Mouse (Mus musculus) right cerebral cortex, postnatal 14 days (tissue): Measurements from ENCODE around the gene Syn3.
"Not testable (repeated sequence)": the region's sequence is repeated elsewhere in the genome, so short reads cannot be mapped to it uniquely, and the experiment has no call there.

Experiments
- DNase-seq: peaks from one replicate; pipeline ENCODE4 v3.0.0; 2022

The Syn3 gene

GRCm38 (mm10) chr10:86416806-86417205 lies 81.9 kb downstream of the Syn3 start:
- DNase-seq: no peak

DNA sequence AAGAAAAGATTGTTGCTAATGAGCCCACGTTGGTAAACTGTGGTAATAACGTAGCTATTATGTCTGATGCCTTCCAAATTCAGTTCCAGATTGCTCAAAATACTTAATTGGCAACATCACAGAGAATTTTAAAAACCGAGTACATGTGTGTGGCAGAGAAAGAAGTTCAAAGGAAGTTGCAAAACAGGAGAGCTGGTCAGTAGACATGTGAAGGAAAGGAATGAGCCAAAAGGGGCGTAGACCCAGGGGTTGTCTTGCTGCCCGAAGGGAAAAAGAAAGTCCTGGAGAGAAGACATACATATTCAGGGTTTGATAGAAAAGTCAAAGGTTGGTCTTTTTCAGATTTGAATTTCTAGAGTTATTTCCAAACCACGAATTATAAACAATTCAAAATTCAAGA lies 87.8 kb downstream of the Syn3 start:
- DNase-seq: no peak

DNA sequence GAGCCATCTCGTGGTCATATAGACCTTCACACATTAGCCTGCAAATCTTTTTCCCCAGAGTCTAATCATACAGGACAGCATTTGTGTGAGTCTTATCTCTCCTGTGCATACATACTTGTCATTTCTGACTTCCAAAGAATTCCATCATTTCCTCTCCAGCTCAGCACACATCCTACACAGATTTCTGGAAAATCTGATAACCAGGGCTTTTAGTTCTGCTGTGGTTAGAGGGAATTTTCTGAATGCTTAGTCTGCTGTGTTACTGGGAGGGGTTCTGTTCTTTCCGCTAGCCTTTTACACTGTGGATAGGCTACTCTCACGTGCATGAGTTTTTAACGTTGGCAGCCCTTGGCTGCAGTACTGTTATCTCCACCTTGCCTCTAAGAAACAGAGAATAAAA lies 91.7 kb downstream of the Syn3 start:
- DNase-seq: no peak

DNA sequence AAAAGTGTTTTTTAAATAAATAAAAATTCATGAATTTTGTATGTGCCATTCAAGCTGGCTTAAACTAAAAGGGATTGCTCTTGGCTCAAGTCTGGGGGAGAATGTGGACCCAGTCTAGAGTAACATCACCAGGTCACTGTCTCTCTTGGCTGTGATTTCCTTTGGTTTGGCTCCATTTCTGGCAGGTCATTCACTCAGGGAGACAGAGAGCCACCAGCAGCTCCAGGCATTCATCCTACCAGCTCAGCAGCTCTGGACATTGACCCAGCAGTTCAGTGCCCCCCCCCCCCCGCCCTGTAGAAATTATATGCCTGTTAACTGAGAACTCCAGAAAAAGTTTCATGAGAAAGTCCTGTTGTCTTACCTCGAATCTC lies 100.4 kb downstream of the Syn3 start:
- no peak for DNase-seq

GRCm38 (mm10) chr10:86397577-86398346 lies 100.9 kb downstream of the Syn3 start:
- no peak for DNase-seq

GRCm38 (mm10) chr10:86392399-86392798 lies 106.3 kb downstream of the Syn3 start:
- no peak for DNase-seq

GRCm38 (mm10) chr10:86389913-86390312 lies 108.8 kb downstream of the Syn3 start:
- no peak for DNase-seq

DNA sequence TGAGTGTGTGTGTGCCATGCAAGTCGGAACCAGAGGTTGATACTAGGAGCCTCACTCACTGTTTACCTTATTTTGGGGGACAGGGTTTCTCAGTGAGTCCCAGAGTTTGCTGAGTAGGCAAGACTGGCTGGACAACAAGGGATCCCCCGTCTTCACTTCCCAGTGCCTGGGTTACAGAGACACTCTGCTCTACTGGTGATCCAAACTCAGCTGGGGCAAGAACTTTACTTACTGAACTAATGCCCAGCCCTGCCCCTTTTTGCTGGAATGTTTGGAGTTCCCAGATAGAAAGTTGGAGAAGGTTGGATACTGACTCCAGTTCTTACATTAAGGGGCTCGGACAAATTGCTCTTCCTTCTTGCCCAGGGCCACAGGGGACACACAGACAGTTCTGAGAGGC lies 109.3 kb downstream of the Syn3 start:
- no peak for DNase-seq

- DNase-seq: peak; percentile 45
Observed at GRCm38 (mm10) chr10:86388803-86389202, 109.9 kb downstream of the Syn3 start.

- peak; percentile 49 for DNase-seq
Observed at GRCm38 (mm10) chr10:86387821-86388440, 110.8 kb downstream of the Syn3 start.

DNA sequence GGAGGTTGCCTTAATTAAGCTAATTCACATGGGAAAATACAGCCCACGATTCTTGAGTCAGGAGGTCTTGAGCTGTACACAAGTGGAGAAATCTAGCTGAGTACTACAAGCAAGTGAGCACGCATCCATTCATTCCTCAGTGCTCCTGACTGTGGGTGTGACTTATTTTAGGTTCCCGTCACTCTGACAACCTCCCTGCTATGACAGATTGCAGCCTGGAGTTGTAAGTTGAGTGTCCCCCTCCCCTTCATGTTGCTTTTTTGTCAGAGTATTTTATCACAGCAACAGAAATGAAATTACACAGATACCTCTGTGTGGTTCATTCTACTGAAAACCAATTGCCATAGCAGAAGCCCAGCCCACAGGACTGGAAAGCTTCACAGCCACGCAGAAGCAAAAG lies 112.5 kb downstream of the Syn3 start:
- no peak for DNase-seq

GRCm38 (mm10) chr10:86385656-86386055 lies 113.0 kb downstream of the Syn3 start:
- DNase-seq: no peak

DNA sequence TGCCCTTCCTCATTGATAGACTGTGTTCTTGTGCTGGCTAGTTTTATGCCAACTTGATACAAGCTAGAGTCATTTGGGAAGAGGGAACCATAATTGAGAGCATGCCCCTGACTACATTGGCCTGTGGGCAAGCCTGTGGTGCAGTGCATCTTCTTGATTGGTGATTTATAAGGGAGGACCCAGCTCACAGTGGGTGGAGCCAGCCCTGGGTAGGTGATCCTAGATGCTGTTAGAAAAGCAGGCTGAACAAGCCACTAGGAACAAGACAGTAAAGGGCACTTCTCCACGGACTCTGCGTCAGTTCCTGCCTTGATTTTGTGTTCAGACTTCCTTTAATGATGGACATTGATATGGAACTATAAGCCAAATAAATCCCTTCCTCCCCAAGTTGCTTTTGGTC lies 114.0 kb downstream of the Syn3 start:
- DNase-seq: no peak

GRCm38 (mm10) chr10:86381922-86382260 lies 116.8 kb downstream of the Syn3 start:
- no peak for DNase-seq

DNA sequence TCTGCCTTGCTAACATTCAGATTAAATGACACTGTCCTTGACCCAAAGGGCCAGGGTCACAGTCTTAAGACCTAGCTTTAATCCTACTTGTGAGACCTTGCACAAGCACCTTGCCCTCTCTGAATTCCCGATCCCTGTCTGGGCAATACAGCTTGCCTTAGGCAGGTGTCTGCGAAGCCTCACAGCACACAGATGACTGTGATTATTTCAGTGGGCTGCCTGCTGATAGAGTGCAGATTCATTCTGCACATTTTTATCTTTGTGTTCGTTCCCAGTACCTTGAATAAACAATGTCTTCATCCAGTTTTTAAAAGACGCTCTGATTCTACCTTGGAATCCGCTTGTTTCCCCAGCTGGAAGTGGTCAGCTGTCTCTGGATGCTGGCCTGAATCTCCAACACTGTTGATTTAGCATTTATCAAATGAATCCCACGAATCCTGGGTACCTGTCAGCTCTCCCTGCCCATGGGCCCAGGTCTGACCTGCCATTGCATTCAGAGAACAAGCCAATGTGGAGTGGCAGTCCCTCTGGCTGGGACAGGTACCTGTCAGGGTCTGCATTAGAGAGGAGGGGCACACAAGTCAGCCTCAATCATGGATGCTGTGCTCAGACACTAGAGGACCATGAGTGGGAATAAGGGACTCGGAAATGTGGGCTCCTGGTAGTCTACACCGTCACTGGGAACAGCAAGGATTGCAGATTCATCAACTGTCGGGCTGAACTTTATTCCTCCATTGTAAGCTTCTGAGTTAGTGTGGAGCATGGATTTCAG lies 117.4 kb downstream of the Syn3 start:
- DNase-seq: no peak

DNA sequence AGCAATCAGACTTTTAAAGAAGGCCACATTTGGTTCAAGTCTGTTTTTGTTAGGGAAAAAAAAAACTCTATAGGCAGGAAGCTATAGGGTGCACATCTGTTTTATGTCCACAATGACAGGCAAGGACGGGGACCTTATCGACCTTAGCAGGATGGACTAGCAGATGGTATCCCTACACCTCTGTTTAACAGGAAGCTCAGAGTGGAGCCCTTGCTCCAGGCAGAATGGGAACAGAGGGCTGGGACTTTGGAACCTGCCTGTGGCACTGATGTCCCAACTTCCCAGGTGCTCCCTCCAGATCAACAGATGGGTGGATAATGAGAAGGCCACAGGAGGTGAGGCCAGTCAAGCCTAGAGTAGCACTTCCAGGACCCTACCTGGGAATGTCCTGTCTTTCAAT lies 118.1 kb downstream of the Syn3 start:
- DNase-seq: no peak

DNA sequence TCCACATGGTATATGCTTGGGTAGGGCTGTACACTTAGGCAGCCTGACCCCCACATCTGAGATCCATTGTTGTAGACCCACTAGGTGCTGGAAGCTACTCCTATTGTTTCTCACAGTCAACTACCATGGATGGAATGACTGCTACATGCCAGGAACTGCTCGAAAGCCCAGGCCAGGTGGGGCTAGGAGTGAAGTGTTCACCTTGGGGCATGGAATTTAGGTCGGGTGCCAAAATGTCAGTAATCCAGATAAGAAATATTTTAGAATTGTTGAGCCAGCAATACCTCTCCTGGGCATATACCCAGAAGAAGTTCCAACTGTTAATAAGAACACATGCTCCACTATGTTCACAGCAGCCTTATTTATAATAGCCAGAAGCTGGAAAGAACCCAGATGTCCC lies 119.9 kb downstream of the Syn3 start:
- DNase-seq: not testable (repeated sequence)

- DNase-seq: no peak
Observed at GRCm38 (mm10) chr10:86376392-86377185, 122.1 kb downstream of the Syn3 start.

- peak; percentile 35 for DNase-seq
Observed at GRCm38 (mm10) chr10:86375903-86376302, 122.8 kb downstream of the Syn3 start.

DNA sequence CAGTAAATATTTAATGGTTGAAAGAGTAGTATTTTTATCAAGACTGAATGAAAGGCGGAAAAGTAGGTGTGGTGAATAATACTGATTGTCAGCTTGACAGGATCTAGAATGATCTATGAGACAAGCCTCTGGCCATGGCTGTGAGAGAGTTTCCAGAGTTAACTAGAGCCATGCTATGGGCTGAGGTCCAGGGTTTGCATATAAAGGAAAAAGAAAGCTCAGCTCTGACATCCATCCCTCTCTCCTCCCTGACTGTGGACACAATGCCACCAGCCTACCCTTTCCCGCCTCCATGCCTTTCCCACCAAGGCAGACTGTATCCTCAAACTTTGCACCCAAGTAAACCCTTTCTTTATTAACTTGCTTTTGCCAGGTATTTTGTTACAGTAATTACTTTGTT lies 124.6 kb downstream of the Syn3 start:
- DNase-seq: no peak

DNA sequence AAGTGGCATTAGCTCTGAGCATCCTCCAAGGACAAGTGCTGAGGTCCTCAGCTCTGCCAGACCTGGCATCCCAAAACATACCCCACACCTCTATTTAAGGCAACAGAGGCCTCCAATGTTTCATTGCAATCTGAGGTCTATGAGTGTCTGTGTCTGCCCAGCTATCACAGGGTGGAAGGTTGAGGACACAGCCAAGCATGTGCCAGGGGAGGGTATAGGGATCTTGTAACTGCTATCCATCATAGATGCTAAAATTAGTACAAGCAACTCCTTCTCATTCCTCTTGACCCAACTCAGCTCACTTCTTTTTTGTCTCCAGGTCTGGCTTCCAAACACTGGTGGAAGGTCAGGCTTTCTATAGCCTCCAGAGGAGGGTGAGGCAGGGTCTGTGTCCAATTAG lies 127.1 kb downstream of the Syn3 start:
- DNase-seq: no peak

- DNase-seq: no peak
Observed at GRCm38 (mm10) chr10:86369346-86369745, 129.3 kb downstream of the Syn3 start.

- DNase-seq: no peak
Observed at GRCm38 (mm10) chr10:86368811-86369210, 129.9 kb downstream of the Syn3 start.
